Mouse (Mus musculus) c-Kit-positive CD71-positive TER-119-negative erythroid progenitor cells, embryonic 14.5 days (primary cell): ENCODE data around the gene Selenow.

Source experiments
- DNase-seq: peaks from one replicate; pipeline ENCODE4 v3.0.0-alpha.2; 2013; ENCODE audit warnings: low read depth

The Selenow gene

GRCm38 (mm10) chr7:15905861-15906260 lies 16.3 kb downstream of the Selenow start:
- no peak for DNase-seq

DNA sequence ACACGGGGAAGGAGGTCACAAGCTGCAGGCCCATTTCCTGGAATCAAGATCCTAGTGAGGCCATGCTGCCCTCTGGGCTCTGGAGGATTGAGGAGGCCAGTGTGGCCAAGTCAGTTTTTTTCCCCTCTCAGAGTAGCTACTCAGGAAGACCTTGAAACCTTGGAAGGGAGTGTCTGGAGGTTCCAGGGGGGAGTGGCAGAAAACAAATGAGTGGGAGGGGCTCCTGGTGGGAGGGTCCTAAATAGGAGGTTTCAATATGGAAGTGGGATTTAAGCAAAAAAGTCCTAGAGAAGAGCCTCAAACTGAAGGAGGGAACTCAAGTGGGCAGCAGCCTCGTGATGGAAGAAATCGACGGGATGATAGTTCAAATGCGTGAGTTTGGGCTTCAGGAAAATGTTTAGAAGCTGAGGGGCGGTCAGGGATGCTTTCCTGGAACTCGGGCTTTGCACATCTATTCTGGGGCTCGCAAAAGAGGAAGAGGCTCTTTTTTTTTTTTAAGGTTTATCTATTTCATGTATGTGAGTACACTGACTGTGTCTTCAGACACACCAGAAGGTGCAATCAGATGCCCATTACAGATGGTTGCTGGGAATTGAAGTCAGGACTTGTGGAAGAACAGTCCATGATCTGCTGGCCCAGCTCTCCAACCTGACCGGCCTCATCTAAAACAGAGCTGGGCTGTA lies 20.7 kb downstream of the Selenow start:
- no peak for DNase-seq

DNA sequence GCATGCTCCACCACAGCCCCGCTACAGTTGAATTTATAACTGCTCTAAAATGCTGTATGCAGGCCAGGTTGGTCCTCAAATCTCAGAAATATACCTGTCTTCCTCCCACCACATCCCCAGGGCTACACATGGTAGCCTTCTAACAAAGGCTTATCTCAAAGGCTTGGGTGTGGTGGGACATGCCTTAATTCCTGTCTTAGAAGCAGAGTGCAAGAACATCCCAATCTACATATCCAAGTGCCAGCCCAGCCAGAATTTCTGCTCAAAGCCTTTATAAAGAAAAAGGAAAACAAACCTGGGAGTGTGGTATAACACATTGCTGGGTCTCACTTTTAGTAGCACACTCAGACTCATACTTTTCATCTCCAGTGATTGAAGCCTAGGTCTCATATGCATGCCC lies 28.0 kb downstream of the Selenow start:
- no peak for DNase-seq

DNA sequence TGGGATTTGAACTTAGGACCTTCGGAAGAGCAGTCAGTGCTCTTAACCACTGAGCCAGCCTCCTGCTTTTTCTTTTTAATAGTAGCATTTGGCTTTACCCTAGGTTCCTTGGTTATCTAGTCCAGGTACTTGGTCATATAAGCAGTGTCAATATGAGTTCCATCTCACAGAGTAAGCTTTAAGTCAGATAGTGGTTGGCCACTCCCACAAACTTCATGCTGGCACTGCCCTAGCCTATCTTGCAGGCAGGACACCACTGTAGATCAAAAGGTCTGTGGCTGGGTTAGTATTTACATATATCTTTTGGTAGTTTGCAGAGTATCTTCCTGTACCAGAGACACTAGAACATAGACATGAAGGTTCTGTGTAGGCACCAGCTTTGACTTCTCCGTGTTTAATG lies 38.1 kb downstream of the Selenow start:
- no peak for DNase-seq

- no peak for DNase-seq
Measured at GRCm38 (mm10) chr7:15882317-15882716, 39.9 kb downstream of the Selenow start, which contains the start of gene Crxos. TSS of gene Crxos (plus strand) at chr7:15882617.

GRCm38 (mm10) chr7:15881831-15882230 lies 40.4 kb downstream of the Selenow start:
- no peak for DNase-seq

- DNase-seq, result no peak
Measured at GRCm38 (mm10) chr7:15881388-15881787, 40.8 kb downstream of the Selenow start.

DNA sequence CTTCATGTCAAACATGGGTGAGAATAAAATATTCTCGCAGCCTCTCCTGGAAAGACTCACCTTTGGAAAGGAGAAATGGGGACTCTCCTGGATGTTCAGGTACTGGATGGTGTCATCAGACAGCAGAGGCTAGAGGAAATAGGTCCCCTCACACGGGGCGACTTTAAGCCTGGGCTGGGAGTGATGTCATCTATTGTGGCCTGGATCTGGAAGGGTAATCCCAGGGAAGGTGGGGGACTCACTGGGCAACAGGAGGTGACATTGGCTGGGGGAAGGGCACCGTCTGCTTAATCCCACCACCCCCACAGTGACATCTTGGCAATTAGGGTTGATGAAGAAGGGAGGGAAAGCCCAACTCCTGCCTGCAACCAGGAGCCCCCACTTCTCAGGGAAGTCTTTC lies 42.4 kb downstream of the Selenow start, which contains the start of gene Crx:
TSS of gene Crx (minus strand) at position 213 of the 400 bp plus-strand sequence.
- DNase-seq, result no peak
